Mouse (Mus musculus): ENCODE results near the gene Crmp1.

GRCm38 (mm10) chr5:37331133-37331505 is 89.4 kb downstream of the Crmp1 start:
- no peak for TF ChIP-seq CTCF (IDR thresholded peaks at IDR 0.05; ENCODE audit: low read depth)
- TF ChIP-seq EP300 (optimal IDR thresholded peaks at IDR 0.05): no peak
